Mouse (Mus musculus) CH12.LX (cell line): ENCODE measurements around the gene Pknox1. TPM values are rescaled to one million over a fixed set of nuclear protein-coding genes. Genes with fewer than 3 reads are reported as not detected.

Experiments
- DNase-seq: peaks from one replicate; pipeline ENCODE4 v3.0.0-alpha.2; 2013; ENCODE audit errors: extremely low read depth
- H3K27ac ChIP-seq: 2 replicates; pipeline ENCODE4 v1.5.1; 2012; ENCODE audit warnings: low read depth, mild to moderate bottlenecking, control low read depth, moderate library complexity; ENCODE audit not compliant: insufficient read depth
- H3K27me3 ChIP-seq: replicated peaks from 2 replicates; pipeline ENCODE3; 2012; ENCODE audit warnings: inconsistent platforms
- H3K36me3 ChIP-seq, 2 experiments: replicated peaks in 1 of 2; 2 replicates each; pipeline versions ENCODE3 to v1.6.1; 2012; ENCODE audit warnings: inconsistent platforms in 1 of 2, low read length in 1 of 2, mild to moderate bottlenecking in 1 of 2, mixed read lengths in 1 of 2, moderate library complexity in 1 of 2; ENCODE audit not compliant: control insufficient read depth in 1 of 2, insufficient read depth in 1 of 2
- H3K4me1 ChIP-seq, 2 experiments: 2 replicates each; pipeline ENCODE4 v1.6.1; 2012; ENCODE audit warnings: inconsistent platforms in 1 of 2, moderate library complexity in 1 of 2; ENCODE audit not compliant: insufficient read depth in 2 of 2, control insufficient read depth in 1 of 2
- H3K4me2 ChIP-seq: 2 replicates; pipeline ENCODE4 v1.6.1; 2012; ENCODE audit warnings: low read depth, mild to moderate bottlenecking, control low read depth; ENCODE audit not compliant: poor library complexity, insufficient read depth, severe bottlenecking
- H3K4me3 ChIP-seq, 3 experiments: fragments of 150-350 bp in 1 of 3; sonication (generic) in 1 of 3; replicated peaks in 1 of 3; 2 replicates each; pipeline versions ENCODE3 to v1.5.1; 2011 to 2012; ENCODE audit warnings: low read depth in 2 of 3, low read length in 2 of 3, mild to moderate bottlenecking in 2 of 3, moderate library complexity in 2 of 3, control low read depth in 1 of 3, improper control_type of control experiment in 1 of 3, inconsistent platforms in 1 of 3, mixed read lengths in 1 of 3; ENCODE audit not compliant: poor library complexity in 1 of 3
- H3K79me2 ChIP-seq: replicated peaks from 2 replicates; pipeline ENCODE4 v1.6.1; 2012; ENCODE audit warnings: mild to moderate bottlenecking, moderate library complexity; ENCODE audit not compliant: control insufficient read depth, poor library complexity, insufficient read depth, severe bottlenecking; ENCODE audit errors: extremely low read depth
- H3K9ac ChIP-seq: 2 replicates; pipeline ENCODE4 v1.6.1; 2012; ENCODE audit warnings: low read depth, mild to moderate bottlenecking, control low read depth, moderate library complexity; ENCODE audit not compliant: insufficient read depth
- H3K9me3 ChIP-seq: replicated peaks from 2 replicates; pipeline ENCODE3; 2012; ENCODE audit warnings: low read length, inconsistent platforms, mixed read lengths
- BHLHE40 ChIP-seq: IDR thresholded peaks from 2 replicates; pipeline ENCODE4 v1.6.1; 2011; ENCODE audit warnings: mild to moderate bottlenecking, low read depth, low read length, improper control_type of control experiment
- CHD1 ChIP-seq: IDR thresholded peaks from 2 replicates; pipeline ENCODE4 v1.6.1; 2012; ENCODE audit warnings: low read depth, low read length, improper control_type of control experiment, inconsistent platforms
- CHD2 ChIP-seq: IDR thresholded peaks from 2 replicates; pipeline ENCODE4 v1.6.1; 2011; ENCODE audit warnings: low read length, improper control_type of control experiment
- CTCF ChIP-seq, 2 experiments: IDR thresholded peaks in 1 of 2; conservative IDR thresholded peaks in 1 of 2; 2 replicates each; pipeline ENCODE4 v1.5.1; 2011 to 2012; ENCODE audit warnings: low read depth in 2 of 2, low read length in 2 of 2, improper control_type of control experiment in 1 of 2, inconsistent platforms in 1 of 2, mild to moderate bottlenecking in 1 of 2, moderate library complexity in 1 of 2
- E2F4 ChIP-seq: IDR thresholded peaks from 2 replicates; pipeline ENCODE4 v1.6.1; 2011; ENCODE audit warnings: low read depth, low read length, improper control_type of control experiment; ENCODE audit not compliant: insufficient replicate concordance
- ELF1 ChIP-seq: IDR thresholded peaks from 2 replicates; pipeline ENCODE4 v1.6.1; 2014; ENCODE audit warnings: low read depth, mild to moderate bottlenecking, inconsistent platforms, low read length, improper control_type of control experiment
- ETS1 ChIP-seq: conservative IDR thresholded peaks from 2 replicates; pipeline ENCODE4 v1.6.1; 2012; ENCODE audit warnings: low read depth, mild to moderate bottlenecking, inconsistent platforms, low read length, improper control_type of control experiment, moderate library complexity
- GABPA ChIP-seq: IDR thresholded peaks from 2 replicates; pipeline ENCODE4 v1.6.1; 2012; ENCODE audit warnings: low read depth, low read length, improper control_type of control experiment, inconsistent platforms; ENCODE audit not compliant: insufficient replicate concordance
- HCFC1 ChIP-seq: IDR thresholded peaks from 2 replicates; pipeline ENCODE4 v1.6.1; 2012; ENCODE audit warnings: low read depth, mild to moderate bottlenecking, inconsistent platforms, low read length, improper control_type of control experiment
- IRF4 ChIP-seq: IDR thresholded peaks from 2 replicates; pipeline ENCODE4 v1.6.1; 2014; ENCODE audit warnings: low read depth, mild to moderate bottlenecking, inconsistent platforms, low read length, improper control_type of control experiment
- KAT2A ChIP-seq: IDR thresholded peaks from 2 replicates; pipeline ENCODE4 v1.6.1; 2012; ENCODE audit warnings: low read length, improper control_type of control experiment, inconsistent platforms; ENCODE audit not compliant: insufficient replicate concordance
- MAFK ChIP-seq: IDR thresholded peaks from 2 replicates; pipeline ENCODE4 v1.6.1; 2011; ENCODE audit warnings: low read length, improper control_type of control experiment; ENCODE audit not compliant: insufficient replicate concordance
- MAX ChIP-seq: IDR thresholded peaks from 2 replicates; pipeline ENCODE4 v1.6.1; 2011; ENCODE audit warnings: low read length, improper control_type of control experiment
- MAZ ChIP-seq: IDR thresholded peaks from 2 replicates; pipeline ENCODE4 v1.6.1; 2012; ENCODE audit warnings: low read depth, mild to moderate bottlenecking, inconsistent platforms, low read length, improper control_type of control experiment, moderate library complexity
- MEF2A ChIP-seq: IDR thresholded peaks from 2 replicates; pipeline ENCODE4 v1.6.1; 2014; ENCODE audit warnings: low read depth, mild to moderate bottlenecking, inconsistent platforms, low read length, improper control_type of control experiment, borderline replicate concordance
- MYC ChIP-seq: IDR thresholded peaks from 2 replicates; pipeline ENCODE4 v1.6.1; 2011; ENCODE audit warnings: low read depth, mild to moderate bottlenecking, improper control_type of control experiment, low read length
- NELFE ChIP-seq: IDR thresholded peaks from 2 replicates; pipeline ENCODE4 v1.6.1; 2011; ENCODE audit warnings: low read depth, low read length, improper control_type of control experiment
- PAX5 ChIP-seq: IDR thresholded peaks from 2 replicates; pipeline ENCODE4 v1.6.1; 2012; ENCODE audit warnings: low read length, inconsistent platforms, mixed read lengths
- POLR2A ChIP-seq: IDR thresholded peaks from 2 replicates; pipeline ENCODE4 v1.6.1; 2011; ENCODE audit warnings: low read depth, mild to moderate bottlenecking, improper control_type of control experiment, low read length
- RAD21 ChIP-seq: IDR thresholded peaks from 2 replicates; pipeline ENCODE4 v1.6.1; 2011; ENCODE audit warnings: low read depth, mild to moderate bottlenecking, low read length, improper control_type of control experiment, moderate library complexity
- RCOR1 ChIP-seq: conservative IDR thresholded peaks from 2 replicates; pipeline ENCODE4 v1.6.1; 2012; ENCODE audit warnings: low read depth, mild to moderate bottlenecking, inconsistent platforms, low read length, improper control_type of control experiment
- SMC3 ChIP-seq: IDR thresholded peaks from 2 replicates; pipeline ENCODE4 v1.6.1; 2011; ENCODE audit warnings: low read depth, low read length, improper control_type of control experiment
- TBP ChIP-seq: conservative IDR thresholded peaks from 2 replicates; pipeline ENCODE4 v1.6.1; 2011; ENCODE audit warnings: low read depth, low read length, improper control_type of control experiment
- TCF12 ChIP-seq: IDR thresholded peaks from 2 replicates; pipeline ENCODE4 v1.6.1; 2014; ENCODE audit warnings: low read depth, mild to moderate bottlenecking, inconsistent platforms, low read length, improper control_type of control experiment
- USF1 ChIP-seq: IDR thresholded peaks from 2 replicates; pipeline ENCODE4 v1.6.1; 2014; ENCODE audit warnings: low read depth, mild to moderate bottlenecking, inconsistent platforms, low read length, improper control_type of control experiment
- USF2 ChIP-seq: conservative IDR thresholded peaks from 2 replicates; pipeline ENCODE4 v1.6.1; 2011; ENCODE audit warnings: low read depth, low read length, improper control_type of control experiment
- ZC3H11A ChIP-seq: IDR thresholded peaks from 2 replicates; pipeline ENCODE4 v1.6.1; 2012; ENCODE audit warnings: low read depth, mild to moderate bottlenecking, inconsistent platforms, low read length, improper control_type of control experiment
- ZKSCAN1 ChIP-seq: IDR thresholded peaks from 2 replicates; pipeline ENCODE4 v1.6.1; 2012; ENCODE audit warnings: low read depth, inconsistent platforms, low read length, improper control_type of control experiment, borderline replicate concordance
- ZMIZ1 ChIP-seq: IDR thresholded peaks from 2 replicates; pipeline ENCODE4 v1.6.1; 2012; ENCODE audit warnings: low read depth, mild to moderate bottlenecking, inconsistent platforms, low read length, improper control_type of control experiment
- ZNF384 ChIP-seq: IDR thresholded peaks from 2 replicates; pipeline ENCODE4 v1.6.1; 2012; ENCODE audit warnings: low read depth, low read length, improper control_type of control experiment, inconsistent platforms
- dilution Hi-C: fragments of 300-500 bp; cut with MboI; formaldehyde crosslinking; loops from 2 replicates; pipeline ENCODE4 v1.14.3; 2020; ENCODE audit warnings: low sequenced_read_pairs; ENCODE audit not compliant: extremely low pct_unique_long_range_greater_than_20kb, extremely low pct_ligation_motif_present
- in situ Hi-C: fragments of 300-500 bp; cut with MboI; formaldehyde crosslinking; loops from 3 replicates; pipeline ENCODE4 v1.14.3; 2019; ENCODE audit warnings: low sequenced_read_pairs, low pct_ligation_motif_present, low pct_unique_long_range_greater_than_20kb, mixed read lengths
- polyA plus RNA-seq: library from polyadenylated mRNA; unstranded; fragments of >175 nt; gene quantifications from 2 replicates; pipeline ENCODE4 v1.2.1, GENCODE M21; 2012; ENCODE audit warnings: low read depth; ENCODE audit not compliant: insufficient read length
- total RNA-seq, 2 experiments: library from RNA; depleted of rRNA; stranded (reverse); fragments of 300-350 nt in 1 of 2; fragments of >200 nt in 1 of 2; gene quantifications; 2 replicates each; pipeline ENCODE4 v1.2.3; 2012 to 2014

Pknox1 gene
- total and polyA plus RNA-seq, 3 experiments: 15.1 to 22.3 (median 20.5) TPM

DNA sequence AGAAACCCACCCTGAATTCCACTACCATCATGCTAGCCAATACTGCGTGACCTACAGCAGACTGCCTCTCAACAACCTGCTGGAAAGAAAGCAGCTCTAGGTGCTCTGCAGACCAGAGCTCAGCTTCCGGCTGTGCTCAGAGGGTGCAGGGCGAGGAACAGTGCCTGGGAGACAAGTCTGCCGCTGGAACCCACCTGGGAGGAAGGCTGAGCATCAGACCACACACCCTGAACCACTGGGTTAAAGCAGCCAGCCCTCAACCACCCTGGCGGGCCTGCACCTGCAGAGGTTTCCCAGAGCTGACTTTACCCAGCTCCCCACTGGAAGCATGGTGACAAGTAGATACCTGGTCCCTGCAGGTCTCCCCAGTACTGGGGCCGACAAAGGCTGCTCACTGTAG lies 88.7 kb downstream of the Pknox1 start:
- H3K27ac ChIP-seq: no peak overlapping the region
- dilution Hi-C loops: no loop called here
- no peak for TF ChIP-seq MEF2A
- no peak for TF ChIP-seq USF2
- no peak for TF ChIP-seq MYC
- no peak for TF ChIP-seq NELFE
- TF ChIP-seq ZKSCAN1: no peak
- no peak for TF ChIP-seq ZC3H11A
- no peak for TF ChIP-seq RAD21
- no peak for TF ChIP-seq MAZ
- TF ChIP-seq ETS1: no peak
- TF ChIP-seq IRF4: no peak
- no peak for TF ChIP-seq ZNF384
- TF ChIP-seq CTCF (conservative IDR thresholded peaks at IDR 0.05 in 1 of 2, IDR thresholded peaks at IDR 0.05 in 1 of 2; ENCODE audit: low read depth in 2 of 2, low read length in 2 of 2): no peak
- no peak for TF ChIP-seq ZMIZ1
- TF ChIP-seq RCOR1: no peak
- no peak for TF ChIP-seq PAX5
- no peak for TF ChIP-seq TCF12
- TF ChIP-seq KAT2A: no peak
- no peak for TF ChIP-seq USF1
- no peak for TF ChIP-seq TBP
- no peak for TF ChIP-seq MAFK
- no peaks in the 10 kb centered on the region for H3K9me3 ChIP-seq
- peaks cover 70 to 80% of the 10 kb centered on the region in 2 experiments for H3K36me3 ChIP-seq
- peaks cover 55% of the 10 kb centered on the region for H3K79me2 ChIP-seq
- H3K4me2 ChIP-seq: no peak overlapping the region
- in situ Hi-C loops: no loop called here
- H3K27me3 ChIP-seq: no peaks in the 10 kb centered on the region
- DNase-seq: no peak
- H3K9ac ChIP-seq: no peak overlapping the region
- H3K4me1 ChIP-seq: peaks cover 0 to 24% of the 10 kb centered on the region in 2 experiments; a peak in 2 of 4 replicates
- H3K4me3 ChIP-seq: no peak overlapping the region

DNA sequence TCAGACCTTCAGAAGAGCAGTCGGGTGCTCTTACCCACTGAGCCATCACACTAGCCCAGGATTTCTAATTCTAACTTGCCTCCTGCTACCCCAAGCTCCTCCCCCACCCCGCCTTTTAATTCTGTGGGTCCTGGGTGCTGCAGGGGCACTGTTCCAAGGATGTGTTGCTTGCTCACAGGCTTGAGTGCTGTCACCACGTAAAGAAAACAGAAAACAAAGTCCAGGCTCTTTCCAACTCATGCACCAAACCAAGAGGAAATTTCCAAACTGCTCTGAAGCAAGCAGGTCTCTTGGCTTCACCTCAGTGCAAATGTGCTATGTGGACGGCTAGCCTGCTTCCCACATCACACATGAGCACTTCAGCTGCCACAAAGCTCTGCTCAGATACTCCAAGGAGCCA lies 90.8 kb downstream of the Pknox1 start:
- no peaks in the 10 kb centered on the region for H3K27me3 ChIP-seq
- no peak overlapping the region for H3K9ac ChIP-seq
- no peaks in the 10 kb centered on the region for H3K9me3 ChIP-seq
- H3K27ac ChIP-seq: no peak overlapping the region
- peaks cover 57% of the 10 kb centered on the region for H3K79me2 ChIP-seq
- H3K4me1 ChIP-seq: peaks cover 2 to 30% of the 10 kb centered on the region in 2 experiments; a peak in 2 of 4 replicates
- in situ Hi-C loops: no loop called here
- peaks cover 50 to 60% of the 10 kb centered on the region in 2 experiments for H3K36me3 ChIP-seq
- no peak for TF ChIP-seq ZNF384
- no peak for TF ChIP-seq MAX
- no peak for TF ChIP-seq ZMIZ1
- no peak for TF ChIP-seq ZC3H11A
- no peak for TF ChIP-seq GABPA
- TF ChIP-seq MYC: no peak
- no peak for TF ChIP-seq BHLHE40
- no peak for TF ChIP-seq USF2
- no peak for TF ChIP-seq ELF1
- no peak for TF ChIP-seq USF1
- TF ChIP-seq E2F4: no peak
- TF ChIP-seq HCFC1: no peak
- TF ChIP-seq CHD2: no peak
- TF ChIP-seq KAT2A: no peak
- no peak for TF ChIP-seq MEF2A
- no peak for TF ChIP-seq POLR2A
- TF ChIP-seq SMC3: no peak
- TF ChIP-seq CHD1: no peak
- H3K4me3 ChIP-seq: no peak overlapping the region
- no peak for DNase-seq
- no peak overlapping the region for H3K4me2 ChIP-seq
- dilution Hi-C loops: no loop called here
